Mouse (Mus musculus): Measurements from ENCODE around the gene Gm4201.
"Not testable (repeated sequence)": the region's sequence is repeated elsewhere in the genome, so short reads cannot be mapped to it uniquely, and the experiment has no call there.

The Gm4201 gene

DNA sequence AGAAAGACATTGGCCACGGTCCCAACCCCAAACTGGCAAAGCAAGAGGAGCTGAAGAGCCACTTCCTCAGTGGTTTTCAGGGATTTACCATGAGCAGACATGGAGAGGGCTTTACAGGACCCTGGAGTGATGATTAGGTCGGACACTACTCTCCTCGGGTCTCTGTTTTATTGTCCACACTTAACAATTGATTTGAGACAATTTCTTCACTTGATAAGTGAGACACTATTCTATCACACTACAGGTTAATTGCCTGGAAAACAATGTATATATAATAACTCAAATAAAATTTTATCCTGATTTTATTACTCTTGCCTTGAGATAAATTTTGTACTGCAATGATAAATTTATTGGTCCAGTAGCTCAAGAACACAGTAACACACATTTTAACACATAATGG, at the start of gene Gm4201:
Gene Gm4201, minus strand, starts transcription at position 101 of the 400 bp plus-strand sequence.
- not testable (repeated sequence) for DNase-seq (ENCODE audit: low read depth, low spot score)

DNA sequence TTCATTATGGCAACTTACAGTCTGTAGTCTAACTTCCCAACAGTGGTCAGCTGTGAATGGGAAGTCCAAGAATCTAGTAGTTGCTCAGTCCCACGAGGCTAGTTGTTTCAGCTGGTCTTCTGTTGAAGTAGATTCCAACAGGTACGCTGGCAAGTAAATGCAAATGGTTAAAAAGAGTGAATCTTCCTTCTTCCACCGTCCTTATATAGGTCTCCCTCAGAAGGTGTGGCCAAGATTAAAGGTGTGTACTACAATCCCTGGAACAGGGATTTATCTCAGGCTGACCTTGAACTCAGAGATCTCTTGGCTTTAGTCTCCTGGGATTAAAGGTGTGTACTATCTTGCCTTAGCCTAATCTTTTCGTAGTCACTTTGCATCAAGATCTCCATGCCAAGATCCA, 22.9 kb upstream of the Gm4201 start, which contains the start of gene Gm4565:
Gene Gm4565, minus strand, starts transcription at position 101 of the 400 bp plus-strand sequence.
- not testable (repeated sequence) for DNase-seq (ENCODE audit: low read depth, low spot score)

DNA sequence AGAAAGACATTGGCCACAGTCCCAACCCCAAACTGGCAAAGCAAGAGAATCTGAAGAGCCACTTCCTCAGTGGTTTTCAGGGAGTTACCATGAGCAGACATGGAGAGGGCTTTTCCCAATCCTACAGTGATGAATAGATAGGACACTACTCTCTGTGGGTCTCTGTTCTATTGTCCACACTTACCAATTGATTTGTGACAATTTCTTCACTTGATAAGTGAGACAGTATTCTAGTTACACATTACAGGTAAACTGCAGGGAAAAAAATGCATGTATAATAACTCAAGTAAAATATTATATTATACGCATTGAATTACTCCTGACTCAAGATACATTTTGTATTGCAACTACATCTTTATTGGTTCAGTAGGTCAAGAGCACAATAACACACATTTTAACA, 30.4 kb downstream of the Gm4201 start, which contains the start of gene Gm8677:
Gene Gm8677, minus strand, starts transcription at position 101 of the 400 bp plus-strand sequence.
- DNase-seq (ENCODE audit: low read depth, low spot score) = not testable (repeated sequence)

DNA sequence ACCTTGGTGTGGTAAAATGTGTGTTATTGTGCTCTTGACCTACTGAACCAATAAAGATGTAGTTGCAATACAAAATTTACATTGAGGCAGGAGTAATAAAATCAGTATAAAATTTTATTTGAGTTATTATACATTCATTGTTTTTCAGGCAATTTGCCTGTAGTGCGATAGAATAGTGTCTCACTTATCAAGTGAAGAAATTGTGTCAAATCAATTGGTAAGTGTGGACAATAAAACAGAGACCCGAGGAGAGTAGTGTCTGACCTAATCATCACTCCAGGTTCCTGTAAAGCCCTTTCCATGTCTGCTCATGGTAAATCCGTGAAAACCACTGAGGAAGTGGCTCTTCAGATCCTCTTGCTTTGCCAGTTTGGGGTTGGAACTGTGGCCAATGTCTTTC, 42.5 kb downstream of the Gm4201 start, which contains the start of gene Vmn1r152:
Gene Vmn1r152, plus strand, starts transcription at position 301 of the 400 bp plus-strand sequence.
- DNase-seq (ENCODE audit: low read depth, low spot score) = not testable (repeated sequence)

Data from brain, embryonic 18.5 days (tissue).